Mouse (Mus musculus): Measurements from ENCODE around the gene Ldha. TPM values are rescaled to one million over a fixed set of nuclear protein-coding genes. Genes with fewer than 3 reads are reported as not detected.
"Not testable (repeated sequence)": the region's sequence is repeated elsewhere in the genome, so short reads cannot be mapped to it uniquely, and the experiment has no call there.

Gene Ldha
- total and polyA plus RNA-seq, 2 experiments from 2014 or later = 373 to 753 TPM

- 94% methylated on average over 4 of the region's 4 CpGs for WGBS
- H3K27me3 ChIP-seq (ENCODE audit: insufficient read depth, low read length) = no peaks in the 10 kb centered on the region
These were observed 27.3 kb upstream of the Ldha start for GRCm38 (mm10) chr7:46814012-46814411.

DNA sequence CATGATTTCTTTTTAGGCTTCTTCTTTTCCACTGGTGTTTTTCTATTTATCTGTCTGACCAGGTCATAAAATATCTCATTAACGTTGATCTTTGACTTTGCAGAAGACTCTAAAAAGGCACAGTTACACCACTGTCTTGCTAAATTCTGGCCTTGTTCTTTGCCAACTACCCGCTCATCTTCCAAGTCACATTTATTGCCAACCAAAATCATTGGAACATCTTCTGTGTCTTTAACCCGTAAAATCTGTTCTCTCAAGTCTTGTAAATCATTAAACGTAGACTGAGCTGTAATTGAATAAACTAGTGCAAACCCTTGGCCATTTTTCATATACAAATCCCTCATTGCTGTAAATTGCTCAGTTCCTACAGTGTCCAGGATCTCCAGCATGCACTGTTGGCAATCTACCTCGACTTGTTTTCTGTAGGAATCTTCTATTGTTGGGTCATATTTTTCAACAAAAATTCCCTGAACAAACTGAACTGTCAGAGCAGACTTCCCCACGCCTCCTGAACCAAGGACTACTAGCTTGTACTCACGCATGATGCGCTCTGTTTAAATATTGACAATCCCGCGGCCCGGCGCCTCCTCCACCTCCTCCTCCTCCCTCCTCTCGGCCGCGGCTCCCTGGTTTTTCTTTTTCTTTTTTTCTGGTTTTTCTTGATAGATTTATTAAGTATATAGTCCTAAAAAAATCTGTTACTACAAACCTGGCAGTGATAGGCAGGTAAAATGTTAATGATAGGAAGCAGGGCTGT lies 20.2 kb upstream of the Ldha start:
- WGBS = 80% methylated on average over 15 of the region's 15 CpGs

More at GRCm38 (mm10) chr7:46814012-46814411, 27.3 kb upstream of the Ldha start:
- Histone ChIP-seq H3K9ac (no peak overlapping the region), H3K27ac (ENCODE audit: low read depth, low read length) (no peak overlapping the region), H3K9me3 (ENCODE audit: low read length) (no peaks in the 10 kb centered on the region), H3K4me1 (ENCODE audit: insufficient read depth) (no peaks in the 10 kb centered on the region), H3K4me3 (ENCODE audit: low read depth, low read length) (no peak overlapping the region), H3K36me3 (ENCODE audit: insufficient read depth) (peaks cover 68% of the 10 kb centered on the region), H3K4me2 (ENCODE audit: low read depth) (no peak overlapping the region)
- ATAC-seq = no peak
- DNase-seq = no peak
- no peak for TF ChIP-seq CTCF (IDR thresholded peaks at IDR 0.05; ENCODE audit: low read depth)

GRCm38 (mm10) chr7:46827046-46827802 lies 14.1 kb upstream of the Ldha start:
- DNase-seq (no peak), ATAC-seq (no peak)
- 78% methylated on average over 20 of the region's 20 CpGs for WGBS
- no peak overlapping the region for H3K27ac ChIP-seq (ENCODE audit: low read depth, low read length)
- no peaks in the 10 kb centered on the region for H3K27me3 ChIP-seq (ENCODE audit: insufficient read depth, low read length)
- no peak overlapping the region for H3K4me3 ChIP-seq (ENCODE audit: low read depth, low read length)
- H3K9me3 ChIP-seq (ENCODE audit: low read length) = no peaks in the 10 kb centered on the region
- H3K36me3 ChIP-seq (ENCODE audit: insufficient read depth) = peaks cover 18% of the 10 kb centered on the region
- no peaks in the 10 kb centered on the region for H3K4me1 ChIP-seq (ENCODE audit: insufficient read depth)
- H3K4me2 ChIP-seq (ENCODE audit: low read depth) = no peak overlapping the region
- TF ChIP-seq CTCF (IDR thresholded peaks at IDR 0.05; ENCODE audit: low read depth) = no peak
- H3K9ac ChIP-seq = no peak overlapping the region

More for the DNA sequence above, 20.2 kb upstream of the Ldha start:
- H3K9me3 ChIP-seq (ENCODE audit: low read length); H3K9ac ChIP-seq; H3K27me3 ChIP-seq (ENCODE audit: insufficient read depth, low read length); ATAC-seq; H3K4me3 ChIP-seq (ENCODE audit: low read depth, low read length); H3K27ac ChIP-seq (ENCODE audit: low read depth, low read length); H3K4me1 ChIP-seq (ENCODE audit: insufficient read depth); DNase-seq; H3K4me2 ChIP-seq (ENCODE audit: low read depth): not testable (repeated sequence)
- H3K36me3 ChIP-seq (ENCODE audit: insufficient read depth) = peaks cover 57% of the 10 kb centered on the region

- Histone ChIP-seq H3K9ac (no peak overlapping the region), H3K36me3 (ENCODE audit: insufficient read depth) (peaks cover 13% of the 10 kb centered on the region), H3K27me3 (ENCODE audit: insufficient read depth, low read length) (no peaks in the 10 kb centered on the region), H3K27ac (ENCODE audit: low read depth, low read length) (no peak overlapping the region), H3K4me3 (ENCODE audit: low read depth, low read length) (no peak overlapping the region), H3K9me3 (ENCODE audit: low read length) (no peaks in the 10 kb centered on the region), H3K4me1 (ENCODE audit: insufficient read depth) (no peaks in the 10 kb centered on the region), H3K4me2 (ENCODE audit: low read depth) (no peak overlapping the region)
- ATAC-seq (no peak), DNase-seq (no peak)
- 93% methylated on average over 2 of the region's 2 CpGs for WGBS
- TF ChIP-seq CTCF (IDR thresholded peaks at IDR 0.05; ENCODE audit: low read depth) = no peak
These were observed 13.5 kb upstream of the Ldha start for GRCm38 (mm10) chr7:46827803-46828184.

- Histone ChIP-seq H3K4me3 (ENCODE audit: low read depth, low read length) (no peak overlapping the region), H3K27ac (ENCODE audit: low read depth, low read length) (no peak overlapping the region), H3K4me2 (ENCODE audit: low read depth) (no peak overlapping the region), H3K9me3 (ENCODE audit: low read length) (no peaks in the 10 kb centered on the region), H3K4me1 (ENCODE audit: insufficient read depth) (no peaks in the 10 kb centered on the region), H3K9ac (no peak overlapping the region), H3K27me3 (ENCODE audit: insufficient read depth, low read length) (no peaks in the 10 kb centered on the region), H3K36me3 (ENCODE audit: insufficient read depth) (no peaks in the 10 kb centered on the region)
- DNase-seq (no peak), ATAC-seq (no peak)
- 87% methylated on average over 12 of the region's 12 CpGs for WGBS
- TF ChIP-seq CTCF (IDR thresholded peaks at IDR 0.05; ENCODE audit: low read depth) = no peak
These were observed 11.4 kb upstream of the Ldha start for GRCm38 (mm10) chr7:46829911-46830310.

- Histone ChIP-seq H3K27ac (ENCODE audit: low read depth, low read length) (no peak overlapping the region), H3K4me1 (ENCODE audit: insufficient read depth) (no peaks in the 10 kb centered on the region), H3K36me3 (ENCODE audit: insufficient read depth) (no peaks in the 10 kb centered on the region), H3K9me3 (ENCODE audit: low read length) (no peaks in the 10 kb centered on the region), H3K4me2 (ENCODE audit: low read depth) (no peak overlapping the region), H3K9ac (no peak overlapping the region), H3K4me3 (ENCODE audit: low read depth, low read length) (no peak overlapping the region), H3K27me3 (ENCODE audit: insufficient read depth, low read length) (no peaks in the 10 kb centered on the region)
- 78% methylated on average over 13 of the region's 13 CpGs for WGBS
- no peak for ATAC-seq
- DNase-seq = no peak
- TF ChIP-seq CTCF (IDR thresholded peaks at IDR 0.05; ENCODE audit: low read depth) = no peak
These were observed 10.3 kb upstream of the Ldha start for GRCm38 (mm10) chr7:46830799-46831590.
